8 mouse cellular contexts compared by ENCODE assay signal in the genomic region with DNA sequence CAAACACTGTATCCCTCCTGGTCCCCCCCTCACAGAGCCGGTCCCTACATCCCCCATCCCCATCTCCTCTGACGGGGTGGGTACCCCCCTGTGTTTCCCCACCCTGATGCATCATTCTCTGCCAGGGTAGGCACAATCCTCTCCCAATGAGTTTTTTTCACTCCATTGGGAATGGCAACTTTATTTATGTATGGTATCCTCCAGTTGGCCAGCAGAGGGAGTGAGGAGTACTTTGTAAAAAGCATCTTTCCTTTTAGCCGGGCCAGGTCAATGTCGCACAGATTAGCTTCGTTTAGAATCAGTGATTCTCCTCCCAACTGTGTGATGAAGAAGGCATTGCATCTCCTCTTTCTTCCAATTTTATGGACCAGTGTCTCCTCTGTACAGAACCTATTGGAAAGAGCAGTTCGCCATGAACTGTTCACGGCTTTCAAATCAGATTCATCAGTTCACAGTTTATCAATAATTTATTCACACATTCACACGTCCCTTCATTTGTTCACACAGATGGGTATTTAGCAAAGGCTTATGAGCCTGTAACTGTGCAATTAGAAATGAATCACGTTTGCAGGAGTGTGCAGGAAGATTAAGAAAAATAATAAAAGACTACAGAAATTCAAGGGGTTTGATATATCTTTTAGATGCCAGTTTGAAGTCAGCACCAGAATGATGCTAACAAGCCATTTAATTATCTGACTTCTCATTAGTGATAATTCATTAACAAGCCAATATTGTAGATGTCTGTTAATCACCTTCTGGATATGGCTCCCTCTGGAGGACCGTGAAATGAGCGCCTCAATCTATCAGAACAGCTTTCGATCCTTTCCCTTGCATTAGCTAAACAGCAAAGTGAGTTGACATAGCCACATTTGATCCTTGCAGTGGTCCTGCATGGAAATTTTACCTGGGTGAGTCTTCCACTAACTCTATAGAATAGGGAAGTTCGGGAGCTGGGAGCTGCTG.
DNase-seq lines count a peak whose midpoint lies in the region; ATAC-seq lines count a peak whose summit lies in the region.

No protein-coding gene starts in this region.

- no peak overlapping the region for H3K4me2 ChIP-seq in heart, embryonic 12.5 days
- peak overlapping the region; percentile 39 for H3K4me2 ChIP-seq in neural tube, embryonic 15.5 days

- no peaks in the 10 kb centered on the region for H3K27me3 ChIP-seq in heart, embryonic 12.5 days (replicated peaks)
- no peaks in the 10 kb centered on the region for H3K27me3 ChIP-seq in hindbrain, embryonic 10.5 days (ENCODE audit: insufficient read depth, poor library complexity, severe bottlenecking)
- no peaks in the 10 kb centered on the region for H3K27me3 ChIP-seq in neural tube, embryonic 15.5 days (replicated peaks)

- H3K9ac ChIP-seq in heart, embryonic 12.5 days = no peak overlapping the region
- no peak overlapping the region for H3K9ac ChIP-seq in neural tube, embryonic 15.5 days (replicated peaks)

- no peaks in the 10 kb centered on the region for H3K9me3 ChIP-seq in heart, embryonic 12.5 days (replicated peaks)
- no peaks in the 10 kb centered on the region for H3K9me3 ChIP-seq in hindbrain, embryonic 10.5 days
- H3K9me3 ChIP-seq in neural tube, embryonic 15.5 days (replicated peaks) = no peaks in the 10 kb centered on the region

- H3K4me1 ChIP-seq in heart, embryonic 12.5 days (replicated peaks) = no peaks in the 10 kb centered on the region
- H3K4me1 ChIP-seq in hindbrain, embryonic 10.5 days (replicated peaks) = no peaks in the 10 kb centered on the region
- peaks cover 3% of the 10 kb centered on the region; the same call in 1 of the 2 replicates for H3K4me1 ChIP-seq in neural tube, embryonic 15.5 days

- H3K36me3 ChIP-seq in heart, embryonic 12.5 days = no peaks in the 10 kb centered on the region
- no peaks in the 10 kb centered on the region for H3K36me3 ChIP-seq in hindbrain, embryonic 10.5 days
- no peaks in the 10 kb centered on the region for H3K36me3 ChIP-seq in neural tube, embryonic 15.5 days

- H3K27ac ChIP-seq in heart, embryonic 12.5 days (ENCODE audit: poor library complexity, severe bottlenecking) = no peak overlapping the region
- no peak overlapping the region for H3K27ac ChIP-seq in hindbrain, embryonic 10.5 days
- H3K27ac ChIP-seq in neural tube, embryonic 15.5 days (replicated peaks) = no peak overlapping the region

- intact Hi-C loops in heart, postnatal 10 days (cut with DNase I) = no loop called here

- WGBS in heart, embryonic 12.5 days = 51% methylated on average over 13 of the region's 13 CpGs
- WGBS in hindbrain, embryonic 10.5 days = 62% methylated on average over 13 of the region's 13 CpGs
- WGBS in neural tube, embryonic 15.5 days = 35% methylated on average over 13 of the region's 13 CpGs

- peak; percentile 3 to 27 for DNase-seq in heart, postnatal 10 days
- DNase-seq in R1 (ENCODE audit: low read depth, low spot score) = peak; percentile 42
- peak; percentile 19 for DNase-seq in hindbrain, embryonic 10.5 days (ENCODE audit: low spot score)
- DNase-seq in left cerebral cortex, adult 18-20 months (ENCODE audit: low spot score in 2 of 2) = peak; percentile 49 to 63
- DNase-seq in spleen, postnatal 36 days (ENCODE audit: low spot score in 2 of 2) = no peak
- DNase-seq in T-cell, adult 2 months (ENCODE audit: low spot score) = no peak

- no peak for ATAC-seq in heart, embryonic 12.5 days (ENCODE audit: insufficient number of reproducible peaks, low FRiP score)
- ATAC-seq in neural tube, embryonic 15.5 days (ENCODE audit: low FRiP score) = no peak

- no peak overlapping the region for H3K4me3 ChIP-seq in heart, embryonic 12.5 days
- no peak overlapping the region for H3K4me3 ChIP-seq in hindbrain, embryonic 10.5 days
- no peak overlapping the region for H3K4me3 ChIP-seq in neural tube, embryonic 15.5 days (replicated peaks)

Comparison
In these comparisons a context has a peak if more than half of its experiments do, and no peak if none do; other contexts are left out.
1. DNase-seq: peak in heart, postnatal 10 days (2 of 2), R1 (single experiment), hindbrain, embryonic 10.5 days (single experiment) and left cerebral cortex, adult 18-20 months (2 of 2); none in spleen, postnatal 36 days (0 of 2) and T-cell, adult 2 months (single experiment).